Mouse (Mus musculus) limb, embryonic 15.5 days (tissue): ENCODE results near the gene Ccdc175. TPM values are rescaled to one million over a fixed set of nuclear protein-coding genes. Genes with fewer than 3 reads are reported as not detected.

ENCODE experiments used
- ATAC-seq: fragments of 200-750 bp; cut with Nextera tagmentation; 2 replicates; pipeline ENCODE4 v1.8.0; 2017; ENCODE audit warnings: low read depth, moderate TSS enrichment; ENCODE audit not compliant: insufficient number of reproducible peaks, low FRiP score, low TSS enrichment
- H3K27ac ChIP-seq: fragments of 300-500 bp; sonication (generic); 2 replicates; pipeline ENCODE4 v1.5.1; 2015; ENCODE audit warnings: moderate library complexity, mild to moderate bottlenecking, inconsistent platforms
- H3K27me3 ChIP-seq: fragments of 300-500 bp; sonication (generic); 2 replicates; pipeline ENCODE4 v1.6.1; 2015; ENCODE audit warnings: inconsistent platforms
- H3K36me3 ChIP-seq: fragments of 300-500 bp; sonication (generic); 2 replicates; pipeline ENCODE4 v1.6.1; 2015; ENCODE audit warnings: inconsistent platforms
- H3K4me1 ChIP-seq: fragments of 300-500 bp; sonication (generic); 2 replicates; pipeline ENCODE4 v1.6.1; 2015; ENCODE audit warnings: inconsistent platforms
- H3K4me2 ChIP-seq: fragments of 300-500 bp; sonication (generic); 2 replicates; pipeline ENCODE4 v1.6.1; 2015; ENCODE audit warnings: mild to moderate bottlenecking, inconsistent platforms
- H3K4me3 ChIP-seq: fragments of 300-500 bp; sonication (generic); 2 replicates; pipeline ENCODE4 v1.5.1; 2015; ENCODE audit warnings: mild to moderate bottlenecking, inconsistent platforms
- H3K9ac ChIP-seq: fragments of 300-500 bp; sonication (generic); 2 replicates; pipeline ENCODE4 v1.6.1; 2015; ENCODE audit warnings: inconsistent platforms
- H3K9me3 ChIP-seq: fragments of 300-500 bp; sonication (generic); 2 replicates; pipeline ENCODE4 v1.6.1; 2016; ENCODE audit warnings: inconsistent platforms
- WGBS: fragments of 180-500 bp; shearing (Covaris S2); methylation state at CpG from one replicate; pipeline ENCODE4 v1.1.7; 2015; 5-methylcytosine and 5-hydroxymethylcytosine counted together
- polyA plus RNA-seq: library from polyadenylated mRNA; unstranded; fragments of >200 nt; fragmentation: Nextera tagmentation; extraction: Ambion mirVana; gene quantifications from 2 replicates; pipeline ENCODE4 v1.2.1, GENCODE M21; 2015

The Ccdc175 gene
- polyA plus RNA-seq: not detected in 2 replicates

GRCm38 (mm10) chr12:72184929-72185328 lies at the start of gene Ccdc175:
TSS of gene Ccdc175 (minus strand) at chr12:72185029.
- Histone ChIP-seq H3K36me3 (no peaks in the 10 kb centered on the region), H3K4me1 (no peaks in the 10 kb centered on the region), H3K4me2 (no peak within 1 kb of the TSS), H3K4me3 (no peak within 1 kb of the TSS), H3K9me3 (no peaks in the 10 kb centered on the region), H3K27me3 (no peaks in the 10 kb centered on the region), H3K9ac (no peak within 1 kb of the TSS), H3K27ac (no peak within 1 kb of the TSS)
- 85% methylated on average over 12 of the region's 12 CpGs for WGBS
- ATAC-seq: no peak

GRCm38 (mm10) chr12:72234151-72234550 lies 49.3 kb upstream of the Ccdc175 start:
- Histone ChIP-seq H3K9me3 (no peaks in the 10 kb centered on the region), H3K9ac (no peak overlapping the region), H3K4me3 (no peak overlapping the region), H3K27me3 (peaks cover 35% of the 10 kb centered on the region), H3K27ac (no peak overlapping the region), H3K36me3 (no peaks in the 10 kb centered on the region), H3K4me1 (peaks cover 7% of the 10 kb centered on the region; the same call in 1 of the 2 replicates), H3K4me2 (no peak overlapping the region)
- ATAC-seq: no peak
- WGBS: 83% methylated on average over 3 of the region's 3 CpGs

GRCm38 (mm10) chr12:72232826-72233790 lies 48.3 kb upstream of the Ccdc175 start:
- WGBS: 83% methylated on average over 19 of the region's 19 CpGs

GRCm38 (mm10) chr12:72232176-72232575 lies 47.3 kb upstream of the Ccdc175 start:
- Histone ChIP-seq H3K4me2 (no peak overlapping the region), H3K4me3 (no peak overlapping the region), H3K9me3 (no peaks in the 10 kb centered on the region), H3K4me1 (peaks cover 7% of the 10 kb centered on the region; the same call in 1 of the 2 replicates), H3K27ac (no peak overlapping the region), H3K27me3 (peaks cover 21% of the 10 kb centered on the region), H3K9ac (no peak overlapping the region), H3K36me3 (no peaks in the 10 kb centered on the region)
- 85% methylated on average over 3 of the region's 3 CpGs for WGBS
- ATAC-seq: no peak

More at GRCm38 (mm10) chr12:72232826-72233790, 48.3 kb upstream of the Ccdc175 start:
- Histone ChIP-seq H3K4me3 (no peak overlapping the region), H3K27me3 (peaks cover 31% of the 10 kb centered on the region), H3K9me3 (no peaks in the 10 kb centered on the region), H3K36me3 (no peaks in the 10 kb centered on the region), H3K4me1 (peaks cover 7% of the 10 kb centered on the region; the same call in 1 of the 2 replicates), H3K4me2 (no peak overlapping the region), H3K9ac (no peak overlapping the region), H3K27ac (no peak overlapping the region)
- no peak for ATAC-seq

GRCm38 (mm10) chr12:72229451-72230196 lies 44.8 kb upstream of the Ccdc175 start:
- H3K27me3 ChIP-seq: peaks cover 2% of the 10 kb centered on the region; the same call in 1 of the 2 replicates
- H3K9ac ChIP-seq: no peak overlapping the region
- no peaks in the 10 kb centered on the region for H3K4me1 ChIP-seq
- H3K9me3 ChIP-seq: no peaks in the 10 kb centered on the region
- no peak overlapping the region for H3K27ac ChIP-seq
- H3K36me3 ChIP-seq: no peaks in the 10 kb centered on the region
- ATAC-seq: no peak
- 59% methylated on average over 8 of the region's 8 CpGs for WGBS
- H3K4me3 ChIP-seq: no peak overlapping the region
- no peak overlapping the region for H3K4me2 ChIP-seq

GRCm38 (mm10) chr12:72227731-72228130 lies 42.9 kb upstream of the Ccdc175 start:
- H3K4me1 ChIP-seq: no peaks in the 10 kb centered on the region
- no peak overlapping the region for H3K4me3 ChIP-seq
- 78% methylated on average over 6 of the region's 6 CpGs for WGBS
- no peaks in the 10 kb centered on the region for H3K9me3 ChIP-seq
- H3K4me2 ChIP-seq: no peak overlapping the region
- H3K27me3 ChIP-seq: no peaks in the 10 kb centered on the region
- no peak for ATAC-seq
- no peaks in the 10 kb centered on the region for H3K36me3 ChIP-seq
- no peak overlapping the region for H3K9ac ChIP-seq
- no peak overlapping the region for H3K27ac ChIP-seq

- Histone ChIP-seq H3K27me3 (no peaks in the 10 kb centered on the region), H3K27ac (no peak overlapping the region), H3K4me3 (no peak overlapping the region), H3K4me2 (no peak overlapping the region), H3K36me3 (no peaks in the 10 kb centered on the region), H3K9ac (no peak overlapping the region), H3K9me3 (no peaks in the 10 kb centered on the region), H3K4me1 (no peaks in the 10 kb centered on the region)
- ATAC-seq: no peak
- 92% methylated on average over 3 of the region's 3 CpGs for WGBS
Measured at GRCm38 (mm10) chr12:72225371-72225770, 40.5 kb upstream of the Ccdc175 start.

- H3K9me3 ChIP-seq: no peaks in the 10 kb centered on the region
- H3K9ac ChIP-seq: no peak overlapping the region
- H3K4me3 ChIP-seq: no peak overlapping the region
- H3K4me2 ChIP-seq: no peak overlapping the region
- no peaks in the 10 kb centered on the region for H3K27me3 ChIP-seq
- no peaks in the 10 kb centered on the region for H3K4me1 ChIP-seq
- no peak for ATAC-seq
- no peaks in the 10 kb centered on the region for H3K36me3 ChIP-seq
- WGBS: 93% methylated on average over 16 of the region's 16 CpGs
- H3K27ac ChIP-seq: no peak overlapping the region
Measured at GRCm38 (mm10) chr12:72223557-72224102, 38.8 kb upstream of the Ccdc175 start.

- no peaks in the 10 kb centered on the region for H3K4me1 ChIP-seq
- ATAC-seq: no peak
- H3K9me3 ChIP-seq: no peaks in the 10 kb centered on the region
- no peak overlapping the region for H3K9ac ChIP-seq
- no peaks in the 10 kb centered on the region for H3K27me3 ChIP-seq
- no peak overlapping the region for H3K4me2 ChIP-seq
- H3K4me3 ChIP-seq: no peak overlapping the region
- WGBS: 21% methylated on average over 5 of the region's 5 CpGs
- no peaks in the 10 kb centered on the region for H3K36me3 ChIP-seq
- no peak overlapping the region for H3K27ac ChIP-seq
Measured at GRCm38 (mm10) chr12:72213554-72213953, 28.7 kb upstream of the Ccdc175 start.

GRCm38 (mm10) chr12:72200828-72201227 lies 16.0 kb upstream of the Ccdc175 start:
- WGBS: 78% methylated on average over 3 of the region's 3 CpGs
- Histone ChIP-seq H3K4me3 (no peak overlapping the region), H3K27ac (no peak overlapping the region), H3K36me3 (no peaks in the 10 kb centered on the region), H3K9ac (no peak overlapping the region), H3K4me1 (no peaks in the 10 kb centered on the region), H3K4me2 (no peak overlapping the region), H3K9me3 (no peaks in the 10 kb centered on the region), H3K27me3 (no peaks in the 10 kb centered on the region)
- no peak for ATAC-seq

- Histone ChIP-seq H3K27me3 (no peaks in the 10 kb centered on the region), H3K27ac (no peak overlapping the region), H3K4me2 (no peak overlapping the region), H3K9ac (no peak overlapping the region), H3K9me3 (no peaks in the 10 kb centered on the region), H3K4me1 (no peaks in the 10 kb centered on the region), H3K4me3 (no peak overlapping the region), H3K36me3 (no peaks in the 10 kb centered on the region)
- ATAC-seq: no peak
- WGBS: 49% methylated on average over 18 of the region's 18 CpGs
Measured at GRCm38 (mm10) chr12:72197925-72198486, 13.2 kb upstream of the Ccdc175 start.
